Mouse (Mus musculus): ENCODE results near the gene Rad21l. TPM values are rescaled to one million over a fixed set of nuclear protein-coding genes. Genes with fewer than 3 reads are reported as not detected.

The Rad21l gene
- 0.13 TPM in 1 of 2 replicates, not detected in the other for polyA plus RNA-seq (2014; fragmentation: Nextera tagmentation; extraction: Ambion mirVana)

GRCm38 (mm10) chr2:151668433-151668832, at the start of gene Rad21l:
Rad21l (minus strand) TSS chr2:151668533.
- WGBS: 76% methylated on average over 3 of the region's 3 CpGs
- no peak for ATAC-seq (ENCODE audit: low FRiP score, low TSS enrichment)
- H3K27ac ChIP-seq (replicated peaks; ENCODE audit: low read depth, low read length): no peak within 1 kb of the TSS
- no peak for DNase-seq
- H3K4me3 ChIP-seq (replicated peaks; ENCODE audit: low read depth, low read length): no peak within 1 kb of the TSS
- H3K4me2 ChIP-seq (ENCODE audit: low read length): no peak within 1 kb of the TSS
- no peaks in the 10 kb centered on the region for H3K9me3 ChIP-seq (ENCODE audit: control insufficient read depth, low read length)
- no peaks in the 10 kb centered on the region for H3K4me1 ChIP-seq (ENCODE audit: control insufficient read depth, insufficient read depth, low read length)
- no peaks in the 10 kb centered on the region for H3K27me3 ChIP-seq (ENCODE audit: control insufficient read depth, insufficient read depth, low read length)
- H3K36me3 ChIP-seq (ENCODE audit: control insufficient read depth, insufficient read depth, low read length): no peaks in the 10 kb centered on the region
- H3K9ac ChIP-seq (replicated peaks; ENCODE audit: low read length): no peak within 1 kb of the TSS

- Histone ChIP-seq H3K4me1 (ENCODE audit: control insufficient read depth, insufficient read depth, low read length) (no peaks in the 10 kb centered on the region), H3K4me2 (ENCODE audit: low read length) (no peak overlapping the region), H3K36me3 (ENCODE audit: control insufficient read depth, insufficient read depth, low read length) (peaks cover 64% of the 10 kb centered on the region), H3K9ac (replicated peaks; ENCODE audit: low read length) (no peak overlapping the region), H3K27me3 (ENCODE audit: control insufficient read depth, insufficient read depth, low read length) (no peaks in the 10 kb centered on the region), H3K27ac (replicated peaks; ENCODE audit: low read depth, low read length) (no peak overlapping the region), H3K4me3 (replicated peaks; ENCODE audit: low read depth, low read length) (no peak overlapping the region), H3K9me3 (ENCODE audit: control insufficient read depth, low read length) (no peaks in the 10 kb centered on the region)
- no peak for DNase-seq
- 92% methylated on average over 2 of the region's 2 CpGs for whole genome bisulfite sequencing
- no peak for ATAC-seq (ENCODE audit: low FRiP score, low TSS enrichment)
Measured at GRCm38 (mm10) chr2:151716318-151717055, 48.2 kb upstream of the Rad21l start.

GRCm38 (mm10) chr2:151715526-151715925, 47.2 kb upstream of the Rad21l start:
- 97% methylated on average over 4 of the region's 4 CpGs for WGBS
- no peak for DNase-seq
- Histone ChIP-seq H3K4me1 (ENCODE audit: control insufficient read depth, insufficient read depth, low read length) (no peaks in the 10 kb centered on the region), H3K4me3 (replicated peaks; ENCODE audit: low read depth, low read length) (no peak overlapping the region), H3K4me2 (ENCODE audit: low read length) (no peak overlapping the region), H3K9me3 (ENCODE audit: control insufficient read depth, low read length) (no peaks in the 10 kb centered on the region), H3K27me3 (ENCODE audit: control insufficient read depth, insufficient read depth, low read length) (no peaks in the 10 kb centered on the region), H3K9ac (replicated peaks; ENCODE audit: low read length) (no peak overlapping the region), H3K36me3 (ENCODE audit: control insufficient read depth, insufficient read depth, low read length) (peaks cover 61% of the 10 kb centered on the region), H3K27ac (replicated peaks; ENCODE audit: low read depth, low read length) (no peak overlapping the region)
- no peak for ATAC-seq (ENCODE audit: low FRiP score, low TSS enrichment)

GRCm38 (mm10) chr2:151712647-151713046, 44.3 kb upstream of the Rad21l start:
- Histone ChIP-seq H3K4me2 (ENCODE audit: low read length) (no peak overlapping the region), H3K27ac (replicated peaks; ENCODE audit: low read depth, low read length) (no peak overlapping the region), H3K36me3 (ENCODE audit: control insufficient read depth, insufficient read depth, low read length) (peaks cover 32% of the 10 kb centered on the region), H3K4me1 (ENCODE audit: control insufficient read depth, insufficient read depth, low read length) (no peaks in the 10 kb centered on the region), H3K4me3 (replicated peaks; ENCODE audit: low read depth, low read length) (no peak overlapping the region), H3K9me3 (ENCODE audit: control insufficient read depth, low read length) (no peaks in the 10 kb centered on the region), H3K9ac (replicated peaks; ENCODE audit: low read length) (no peak overlapping the region), H3K27me3 (ENCODE audit: control insufficient read depth, insufficient read depth, low read length) (no peaks in the 10 kb centered on the region)
- ATAC-seq (ENCODE audit: low FRiP score, low TSS enrichment): no peak
- 47% methylated on average over 3 of the region's 3 CpGs for WGBS
- peak; percentile 7 for DNase-seq

GRCm38 (mm10) chr2:151702851-151703190, 34.5 kb upstream of the Rad21l start:
- H3K9me3 ChIP-seq (ENCODE audit: control insufficient read depth, low read length): no peaks in the 10 kb centered on the region
- ATAC-seq (ENCODE audit: low FRiP score, low TSS enrichment) (peak; percentile 53), DNase-seq (peak; percentile 70)
- H3K4me2 ChIP-seq (ENCODE audit: low read length): peak overlapping the region; percentile 91
- no peaks in the 10 kb centered on the region; the same call in 1 of the 2 replicates for H3K27me3 ChIP-seq (ENCODE audit: control insufficient read depth, insufficient read depth, low read length)
- WGBS: 2% methylated on average over 17 of the region's 17 CpGs
- H3K9ac ChIP-seq (replicated peaks; ENCODE audit: low read length): peak overlapping the region; percentile 94
- peak overlapping the region; percentile 81 for H3K27ac ChIP-seq (replicated peaks; ENCODE audit: low read depth, low read length)
- H3K4me1 ChIP-seq (ENCODE audit: control insufficient read depth, insufficient read depth, low read length): peaks cover 18% of the 10 kb centered on the region
- peak overlapping the region; percentile 84 for H3K4me3 ChIP-seq (replicated peaks; ENCODE audit: low read depth, low read length)
- peaks cover 17% of the 10 kb centered on the region for H3K36me3 ChIP-seq (ENCODE audit: control insufficient read depth, insufficient read depth, low read length)

GRCm38 (mm10) chr2:151702146-151702850, 34.0 kb upstream of the Rad21l start:
- ATAC-seq (ENCODE audit: low FRiP score, low TSS enrichment): peak; percentile 89
- Histone ChIP-seq H3K27ac (replicated peaks; ENCODE audit: low read depth, low read length) (peak overlapping the region; percentile 81), H3K27me3 (ENCODE audit: control insufficient read depth, insufficient read depth, low read length) (no peaks in the 10 kb centered on the region; the same call in 1 of the 2 replicates), H3K4me1 (ENCODE audit: control insufficient read depth, insufficient read depth, low read length) (peaks cover 18% of the 10 kb centered on the region), H3K4me2 (ENCODE audit: low read length) (peak overlapping the region; percentile 91), H3K9me3 (ENCODE audit: control insufficient read depth, low read length) (no peaks in the 10 kb centered on the region), H3K4me3 (replicated peaks; ENCODE audit: low read depth, low read length) (peak overlapping the region; percentile 84), H3K9ac (replicated peaks; ENCODE audit: low read length) (peak overlapping the region; percentile 94), H3K36me3 (ENCODE audit: control insufficient read depth, insufficient read depth, low read length) (peaks cover 14% of the 10 kb centered on the region)
- WGBS: under 1% methylated on average over 90 of the region's 97 CpGs
- peak; percentile 87 for DNase-seq

GRCm38 (mm10) chr2:151701231-151702145, 33.2 kb upstream of the Rad21l start, which contains the start of gene Tmem74b:
Tmem74b (plus strand) TSS chr2:151702008.
- peak within 1 kb of the TSS; percentile 81 for H3K27ac ChIP-seq (replicated peaks; ENCODE audit: low read depth, low read length)
- peak within 1 kb of the TSS; percentile 94 for H3K9ac ChIP-seq (replicated peaks; ENCODE audit: low read length)
- DNase-seq: peak; percentile 15
- peaks cover 18% of the 10 kb centered on the region for H3K4me1 ChIP-seq (ENCODE audit: control insufficient read depth, insufficient read depth, low read length)
- H3K4me2 ChIP-seq (ENCODE audit: low read length): peak within 1 kb of the TSS; percentile 91
- peak; percentile 28 for ATAC-seq (ENCODE audit: low FRiP score, low TSS enrichment)
- no peaks in the 10 kb centered on the region; the same call in 1 of the 2 replicates for H3K27me3 ChIP-seq (ENCODE audit: control insufficient read depth, insufficient read depth, low read length)
- H3K4me3 ChIP-seq (replicated peaks; ENCODE audit: low read depth, low read length): peak within 1 kb of the TSS; percentile 84
- 2% methylated on average over 25 of the region's 25 CpGs for WGBS
- peaks cover 6% of the 10 kb centered on the region; the same call in 1 of the 2 replicates for H3K36me3 ChIP-seq (ENCODE audit: control insufficient read depth, insufficient read depth, low read length)
- H3K9me3 ChIP-seq (ENCODE audit: control insufficient read depth, low read length): no peaks in the 10 kb centered on the region

GRCm38 (mm10) chr2:151682976-151683375, 14.6 kb upstream of the Rad21l start:
- ATAC-seq (ENCODE audit: low FRiP score, low TSS enrichment) (no peak), DNase-seq (no peak)
- no peaks in the 10 kb centered on the region for H3K36me3 ChIP-seq (ENCODE audit: control insufficient read depth, insufficient read depth, low read length)
- no peak overlapping the region for H3K4me3 ChIP-seq (replicated peaks; ENCODE audit: low read depth, low read length)
- WGBS: 89% methylated on average over 4 of the region's 4 CpGs
- H3K4me1 ChIP-seq (ENCODE audit: control insufficient read depth, insufficient read depth, low read length): no peaks in the 10 kb centered on the region
- no peaks in the 10 kb centered on the region for H3K9me3 ChIP-seq (ENCODE audit: control insufficient read depth, low read length)
- H3K27ac ChIP-seq (replicated peaks; ENCODE audit: low read depth, low read length): no peak overlapping the region
- no peaks in the 10 kb centered on the region for H3K27me3 ChIP-seq (ENCODE audit: control insufficient read depth, insufficient read depth, low read length)
- H3K9ac ChIP-seq (replicated peaks; ENCODE audit: low read length): no peak overlapping the region
- H3K4me2 ChIP-seq (ENCODE audit: low read length): no peak overlapping the region

Measured in midbrain, embryonic 14.5 days (tissue).